Comparison of ENCODE assay signal across 16 mouse cellular contexts in the genomic region with DNA sequence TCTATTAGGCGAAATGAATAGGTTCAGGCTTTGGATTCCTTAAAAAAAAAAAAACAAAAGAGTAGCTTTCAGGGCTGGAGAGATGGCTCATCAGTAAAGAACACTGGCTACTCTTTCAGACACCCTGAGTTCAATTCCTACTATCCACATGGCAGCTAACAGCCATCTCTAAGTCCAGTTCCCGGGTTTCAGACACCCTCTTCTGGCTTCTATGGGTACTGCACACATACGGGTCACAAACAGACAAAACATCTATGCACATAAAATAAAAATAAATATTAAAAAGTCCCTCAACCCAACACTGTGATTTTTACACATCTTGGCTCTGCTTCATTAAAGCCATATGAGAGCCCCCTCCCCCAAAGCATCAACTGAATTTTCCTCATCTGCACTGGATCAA. TPM values are rescaled to one million over a fixed set of nuclear protein-coding genes. Genes with fewer than 3 reads are reported as not detected.
DNase-seq lines count a peak whose midpoint lies in the region; ATAC-seq and TF ChIP-seq lines count a peak whose summit lies in the region.
"Had no signal": no experiment of that assay in that cellular context is flagged by ENCODE, and none has a peak within 500 bp of the region (broad histone marks: within the 10 kb centered on the region; RNA-seq: fewer than 3 reads in every experiment).

No protein-coding gene starts in this region.

- no peak overlapping the region for H3K4me2 ChIP-seq in liver, embryonic 12.5 days
- H3K4me2 ChIP-seq: heart, embryonic 13.5 days; hindbrain, embryonic 15.5 days had no signal

- peak; percentile 7 for DNase-seq in CD4-positive, CD25-positive, alpha-beta regulatory T cell, adult 2 months (ENCODE audit: low read depth, low spot score)
- no peak for DNase-seq in layer of hippocampus, adult 2 months (ENCODE audit: low spot score in 2 of 2)
- no peak for DNase-seq in layer of hippocampus, adult 18-20 months (ENCODE audit: low spot score in 2 of 2)
- DNase-seq in A20 (ENCODE audit: low read depth, low spot score), result peak; percentile 63
- no peak for DNase-seq in right cerebral cortex, postnatal 4 days
- DNase-seq in retina, embryonic 14.5 days (ENCODE audit: low spot score), result no peak
- DNase-seq: adrenal gland, postnatal 25 days; cerebellum, adult 11 months; layer of hippocampus, postnatal 36 days had no signal

- peaks cover 95% of the 10 kb centered on the region for H3K4me1 ChIP-seq in liver, embryonic 12.5 days

- 0 out of 2 replicates have a peak overlapping the region, but pooled peaks have one; percentile 53 for H3K9ac ChIP-seq in liver, embryonic 12.5 days
- H3K9ac ChIP-seq: heart, embryonic 13.5 days; hindbrain, embryonic 15.5 days had no signal

- 84% methylated on average over 3 of the region's 3 CpGs for WGBS in liver, embryonic 12.5 days (ENCODE audit: insufficient replicate concordance)

- ATAC-seq in CD4-positive, CD25-positive, alpha-beta regulatory T cell, adult 4 months, result no peak
- ATAC-seq in liver, embryonic 12.5 days, result no peak

- no peak overlapping the region for H3K27ac ChIP-seq in layer of hippocampus, adult 2 months
- H3K27ac ChIP-seq in liver, embryonic 12.5 days, result peak overlapping the region; percentile 100
- H3K27ac ChIP-seq: forebrain, embryonic 10.5 days; heart, embryonic 13.5 days; hindbrain, embryonic 15.5 days had no signal

- no peak overlapping the region for H3K4me3 ChIP-seq in layer of hippocampus, adult 2 months
- H3K4me3 ChIP-seq in liver, embryonic 12.5 days, result no peak overlapping the region
- H3K4me3 ChIP-seq: forebrain, embryonic 10.5 days; heart, embryonic 13.5 days; hindbrain, embryonic 15.5 days; myocyte had no signal

- H3K36me3 ChIP-seq in liver, embryonic 12.5 days, result 0 out of 2 replicates have a peak, but pooled peaks cover 7% of the 10 kb centered on the region
- H3K36me3 ChIP-seq: forebrain, embryonic 10.5 days; heart, embryonic 13.5 days; hindbrain, embryonic 15.5 days had no signal

- peak; percentile 63 for TF ChIP-seq CTCF in layer of hippocampus, adult 2 months (conservative IDR thresholded peaks at IDR 0.05)

- no peaks in the 10 kb centered on the region for H3K27me3 ChIP-seq in liver, embryonic 12.5 days (replicated peaks)
- H3K27me3 ChIP-seq: heart, embryonic 13.5 days; hindbrain, embryonic 15.5 days had no signal

- no peaks in the 10 kb centered on the region for H3K9me3 ChIP-seq in liver, embryonic 12.5 days (replicated peaks)
- H3K9me3 ChIP-seq: forebrain, embryonic 10.5 days; hindbrain, embryonic 15.5 days had no signal

RNA-seq across cellular contexts. Expression of a gene that starts 27.3 kb away (rescaled TPM):
- not detected for polyA plus RNA-seq in CD4-positive, CD25-positive, alpha-beta regulatory T cell, adult 4 months (2017; shearing (Covaris generic))
- under 1 TPM; 0.20 to 0.39 TPM for total RNA-seq in layer of hippocampus, adult 2 months (2021)
- total RNA-seq in layer of hippocampus, adult 18-20 months (2021), result under 1 TPM; 0.17 to 0.25 TPM
- polyA plus RNA-seq in liver, embryonic 12.5 days (2016; fragmentation: Nextera tagmentation; extraction: Ambion mirVana), result 15.4 and 17.5 TPM in 2 replicates
- total RNA-seq: adrenal gland, postnatal 25 days; gastrocnemius, adult 18-20 months had no signal
- polyA plus RNA-seq: forebrain, embryonic 10.5 days; hindbrain, embryonic 15.5 days had no signal

Comparison
In these comparisons a context has a peak if more than half of its experiments do, and no peak if none do; other contexts are left out.
1. DNase-seq: peak in CD4-positive, CD25-positive, alpha-beta regulatory T cell, adult 2 months (single experiment) and A20 (single experiment); none in layer of hippocampus, adult 2 months (0 of 2), layer of hippocampus, adult 18-20 months (0 of 2), right cerebral cortex, postnatal 4 days (single experiment) and retina, embryonic 14.5 days (single experiment).